Mouse (Mus musculus) left cerebral cortex, adult 6 months (tissue): ENCODE measurements around the gene Tfpi. TPM values are rescaled to one million over a fixed set of nuclear protein-coding genes. Genes with fewer than 3 reads are reported as not detected.

Experiments
- long read RNA-seq, 2 experiments: library from polyadenylated mRNA; unstranded; transcript quantifications; one replicate each; pipeline ENCODE4 v2.0.0; 2019 to 2020
- polyA plus RNA-seq: library from polyadenylated mRNA; unstranded; fragments of <200 nt; fragmentation: Nextera tagmentation; gene quantifications from 2 replicates; pipeline ENCODE4 v1.2.3, GENCODE M21; 2021

The Tfpi gene
- 2.7 and 3.1 TPM in 2 replicates for polyA plus RNA-seq
- long read RNA-seq, experiment 1, transcript Tfpi-204 (8 exons, 3,614 nt): major isoform, 5 of 19 reads
- long read RNA-seq, experiment 1, partial matches to known transcripts: 2 of 19 reads
- long read RNA-seq, experiment 1, other reads (novel, unspliced or antisense): 8 of 19 reads
- long read RNA-seq, experiment 2, partial matches to known transcripts: 0 of 3 reads
- long read RNA-seq, experiment 2, other reads (novel, unspliced or antisense): 3 of 3 reads

GRCm38 (mm10) chr2:84476577-84476976 is at the start of gene Tfpi:
TSS of gene Tfpi (minus strand) at chr2:84476775.

GRCm38 (mm10) chr2:84425138-84425537 is 51.4 kb downstream of the Tfpi start, which contains the start of gene Calcrl:
TSS of gene Calcrl (minus strand) at chr2:84425411.

Other genes starting within 250 kb of the Tfpi start
- 2.9 and 4.5 TPM in 2 replicates for gene Calcrl, start 51.4 kb downstream of the Tfpi start, polyA plus RNA-seq
- 5.0 and 5.6 TPM in 2 replicates for gene Ctnnd1, start 174.0 kb upstream of the Tfpi start, polyA plus RNA-seq
- 0.06 TPM in 1 of 2 replicates, not detected in the other for gene Btbd18, start 182.3 kb upstream of the Tfpi start, polyA plus RNA-seq
- 94.1 and 109 TPM in 2 replicates for gene Selenoh, start 194.0 kb upstream of the Tfpi start, polyA plus RNA-seq
- gene Gm28635, start 201.3 kb upstream of the Tfpi start, polyA plus RNA-seq: not detected in 2 replicates
- gene Med19, start 201.6 kb upstream of the Tfpi start, polyA plus RNA-seq: 14.4 and 25.0 TPM in 2 replicates
- gene Tmx2, start 202.4 kb upstream of the Tfpi start, polyA plus RNA-seq: 239 and 350 TPM in 2 replicates
- 5.5 and 8.0 TPM in 2 replicates for gene Zdhhc5, start 238.4 kb upstream of the Tfpi start, polyA plus RNA-seq